In genomic region chr4:41707011-41707535, GRCm38 (mm10) we compare ENCODE assay signal across 9 mouse cellular contexts. TPM values are rescaled to one million over a fixed set of nuclear protein-coding genes. Genes with fewer than 3 reads are reported as not detected.
DNase-seq lines count a peak whose midpoint lies in the region; ATAC-seq and TF ChIP-seq lines count a peak whose summit lies in the region.
"Had no signal": no experiment of that assay in that cellular context is flagged by ENCODE, and none has a peak within 500 bp of the region (broad histone marks: within the 10 kb centered on the region; RNA-seq: fewer than 3 reads in every experiment).

No protein-coding gene starts in this region.

- no peaks in the 10 kb centered on the region for H3K9me3 ChIP-seq in embryonic facial prominence, embryonic 14.5 days (ENCODE audit: control insufficient read depth, low read length)
- no peaks in the 10 kb centered on the region for H3K9me3 ChIP-seq in heart, embryonic 15.5 days (replicated peaks)
- no peaks in the 10 kb centered on the region for H3K9me3 ChIP-seq in neural tube, embryonic 14.5 days (ENCODE audit: control insufficient read depth, low read length)

- 0 out of 2 replicates have a peak, but pooled peaks cover 8% of the 10 kb centered on the region for H3K36me3 ChIP-seq in embryonic facial prominence, embryonic 14.5 days (ENCODE audit: control insufficient read depth, insufficient read depth, low read length)
- peaks cover 5% of the 10 kb centered on the region; the same call in 1 of the 2 replicates for H3K36me3 ChIP-seq in heart, embryonic 15.5 days
- no peaks in the 10 kb centered on the region for H3K36me3 ChIP-seq in neural tube, embryonic 14.5 days (ENCODE audit: control insufficient read depth, insufficient read depth, low read length)

- ATAC-seq in embryonic facial prominence, embryonic 14.5 days (ENCODE audit: low read depth), result peak; percentile 81
- peak; percentile 53 for ATAC-seq in heart, embryonic 15.5 days (replicated peaks; ENCODE audit: insufficient number of reproducible peaks, insufficient read depth, low FRiP score, low read depth)
- peak; percentile 82 for ATAC-seq in neural tube, embryonic 14.5 days (ENCODE audit: low read depth)

- H3K27me3 ChIP-seq in embryonic facial prominence, embryonic 14.5 days (replicated peaks; ENCODE audit: control insufficient read depth, insufficient read depth, low read length), result 0 out of 2 replicates have a peak, but pooled peaks cover 6% of the 10 kb centered on the region
- H3K27me3 ChIP-seq in heart, embryonic 15.5 days, result peaks cover 29% of the 10 kb centered on the region
- no peaks in the 10 kb centered on the region for H3K27me3 ChIP-seq in neural tube, embryonic 14.5 days (ENCODE audit: control insufficient read depth, insufficient read depth, low read length)

- WGBS in bone marrow, adult 2 months, result 8% methylated on average over 13 of the region's 13 CpGs
- whole genome bisulfite sequencing in embryonic facial prominence, embryonic 14.5 days, result 5% methylated on average over 13 of the region's 13 CpGs
- WGBS in heart, embryonic 15.5 days, result 3% methylated on average over 13 of the region's 13 CpGs
- WGBS in neural tube, embryonic 14.5 days, result under 1% methylated on average over 13 of the region's 13 CpGs

- peak; percentile 97 for DNase-seq in ES-CJ7 (ENCODE audit: low read depth, low spot score)
- peak; percentile 87 for DNase-seq in embryonic facial prominence, embryonic 14.5 days (ENCODE audit: low spot score)
- peak; percentile 79 for DNase-seq in kidney, postnatal 10 days
- DNase-seq in lung, adult 18-20 months, result peak; percentile 73 to 76
- DNase-seq in thymus, postnatal 25 days, result peak; percentile 73

- H3K9ac ChIP-seq in embryonic facial prominence, embryonic 14.5 days (ENCODE audit: low read depth, low read length), result no peak overlapping the region
- no peak overlapping the region for H3K9ac ChIP-seq in heart, embryonic 15.5 days
- no peak overlapping the region for H3K9ac ChIP-seq in neural tube, embryonic 14.5 days (replicated peaks; ENCODE audit: low read depth, low read length)

- TF ChIP-seq POLR2A in bone marrow, adult 2 months (IDR thresholded peaks at IDR 0.05; ENCODE audit: borderline replicate concordance, control insufficient read depth, low read depth, low read length), result no peak

- TF ChIP-seq CTCF in bone marrow, adult 2 months (IDR thresholded peaks at IDR 0.05; ENCODE audit: control insufficient read depth, insufficient read depth, low read length), result peak; percentile 61

- no peak overlapping the region for H3K4me3 ChIP-seq in bone marrow, adult 2 months (replicated peaks; ENCODE audit: control insufficient read depth, low read depth, low read length)
- no peak overlapping the region for H3K4me3 ChIP-seq in embryonic facial prominence, embryonic 14.5 days (ENCODE audit: low read depth, low read length)
- no peak overlapping the region for H3K4me3 ChIP-seq in heart, embryonic 15.5 days
- H3K4me3 ChIP-seq in neural tube, embryonic 14.5 days (ENCODE audit: low read depth, low read length), result no peak overlapping the region

- H3K4me2 ChIP-seq in embryonic facial prominence, embryonic 14.5 days (ENCODE audit: low read depth, low read length), result peak overlapping the region; percentile 26
- H3K4me2 ChIP-seq in heart, embryonic 15.5 days, result peak overlapping the region; percentile 15; the same call in 1 of the 2 replicates
- H3K4me2 ChIP-seq in neural tube, embryonic 14.5 days (ENCODE audit: low read depth, low read length), result peak overlapping the region; percentile 19; the same call in 1 of the 2 replicates

- no peaks in the 10 kb centered on the region for H3K4me1 ChIP-seq in bone marrow, adult 2 months (ENCODE audit: control insufficient read depth, insufficient read depth, low read length)
- peaks cover 25% of the 10 kb centered on the region for H3K4me1 ChIP-seq in embryonic facial prominence, embryonic 14.5 days (ENCODE audit: control insufficient read depth, insufficient read depth, low read length)
- H3K4me1 ChIP-seq in heart, embryonic 15.5 days (replicated peaks), result peaks cover 20% of the 10 kb centered on the region
- H3K4me1 ChIP-seq in neural tube, embryonic 14.5 days (ENCODE audit: control insufficient read depth, insufficient read depth, low read length), result peaks cover 20% of the 10 kb centered on the region

- no peak overlapping the region for H3K27ac ChIP-seq in bone marrow, adult 2 months (ENCODE audit: control insufficient read depth, insufficient read depth, low read depth, low read length, poor library complexity)
- no peak overlapping the region for H3K27ac ChIP-seq in embryonic facial prominence, embryonic 14.5 days (replicated peaks; ENCODE audit: low read depth, low read length)
- H3K27ac ChIP-seq in heart, embryonic 15.5 days, result no peak overlapping the region
- H3K27ac ChIP-seq in neural tube, embryonic 14.5 days (ENCODE audit: low read depth, low read length), result peak overlapping the region; percentile 60
- H3K27ac ChIP-seq: macrophage had no signal

RNA-seq across cellular contexts. Expression of gene Rpp25l, which starts 6.3 kb away (rescaled TPM):
- polyA plus RNA-seq in bone marrow, adult 2 months (2011; ENCODE audit: insufficient read depth, insufficient read length, low replicate concordance, missing spikeins), result 30.1 and 37.2 TPM in 2 replicates
- polyA plus RNA-seq in embryonic facial prominence, embryonic 14.5 days (2014; fragmentation: Nextera tagmentation; extraction: Ambion mirVana), result 67.4 and 68.7 TPM in 2 replicates
- 42.7 and 47.4 TPM in 2 replicates for polyA plus RNA-seq in heart, embryonic 15.5 days (2015; fragmentation: Nextera tagmentation; extraction: Ambion mirVana)
- 61.3 and 65.5 TPM in 2 replicates for polyA plus RNA-seq in neural tube, embryonic 14.5 days (2014; fragmentation: Nextera tagmentation; extraction: Ambion mirVana)

RNA-seq across cellular contexts. Expression of gene Il11ra1, which starts 7.3 kb away (rescaled TPM):
- 77.3 and 83.6 TPM in 2 replicates for polyA plus RNA-seq in bone marrow, adult 2 months (2011; ENCODE audit: insufficient read depth, insufficient read length, low replicate concordance, missing spikeins)
- polyA plus RNA-seq in embryonic facial prominence, embryonic 14.5 days (2014; fragmentation: Nextera tagmentation; extraction: Ambion mirVana), result 317 and 362 TPM in 2 replicates
- 130 and 164 TPM in 2 replicates for polyA plus RNA-seq in heart, embryonic 15.5 days (2015; fragmentation: Nextera tagmentation; extraction: Ambion mirVana)
- 26.2 and 47.2 TPM in 2 replicates for polyA plus RNA-seq in neural tube, embryonic 14.5 days (2014; fragmentation: Nextera tagmentation; extraction: Ambion mirVana)

RNA-seq across cellular contexts. Expression of gene Cntfr, which starts 10.2 kb away (rescaled TPM):
- not detected in 2 replicates for polyA plus RNA-seq in bone marrow, adult 2 months (2011; ENCODE audit: insufficient read depth, insufficient read length, low replicate concordance, missing spikeins)
- polyA plus RNA-seq in embryonic facial prominence, embryonic 14.5 days (2014; fragmentation: Nextera tagmentation; extraction: Ambion mirVana), result 12.8 and 13.0 TPM in 2 replicates
- 2.0 and 3.9 TPM in 2 replicates for polyA plus RNA-seq in heart, embryonic 15.5 days (2015; fragmentation: Nextera tagmentation; extraction: Ambion mirVana)
- polyA plus RNA-seq in neural tube, embryonic 14.5 days (2014; fragmentation: Nextera tagmentation; extraction: Ambion mirVana), result 15.6 and 19.9 TPM in 2 replicates
- polyA plus RNA-seq: macrophage had no signal

RNA-seq across cellular contexts. Expression of gene Dctn3, which starts 15.9 kb away (rescaled TPM):
- polyA plus RNA-seq in bone marrow, adult 2 months (2011; ENCODE audit: insufficient read depth, insufficient read length, low replicate concordance, missing spikeins), result 24.0 and 48.2 TPM in 2 replicates
- polyA plus RNA-seq in embryonic facial prominence, embryonic 14.5 days (2014; fragmentation: Nextera tagmentation; extraction: Ambion mirVana), result 112 and 117 TPM in 2 replicates
- 122 and 125 TPM in 2 replicates for polyA plus RNA-seq in heart, embryonic 15.5 days (2015; fragmentation: Nextera tagmentation; extraction: Ambion mirVana)
- 259 and 281 TPM in 2 replicates for polyA plus RNA-seq in neural tube, embryonic 14.5 days (2014; fragmentation: Nextera tagmentation; extraction: Ambion mirVana)

RNA-seq across cellular contexts. Expression of gene Arid3c, which starts 23.9 kb away (rescaled TPM):
- not detected in 2 replicates for polyA plus RNA-seq in bone marrow, adult 2 months (2011; ENCODE audit: insufficient read depth, insufficient read length, low replicate concordance, missing spikeins)
- 0.12 and 0.15 TPM in 2 replicates for polyA plus RNA-seq in embryonic facial prominence, embryonic 14.5 days (2014; fragmentation: Nextera tagmentation; extraction: Ambion mirVana)
- polyA plus RNA-seq in heart, embryonic 15.5 days (2015; fragmentation: Nextera tagmentation; extraction: Ambion mirVana), result not detected in 2 replicates
- polyA plus RNA-seq in neural tube, embryonic 14.5 days (2014; fragmentation: Nextera tagmentation; extraction: Ambion mirVana), result 1.4 and 1.8 TPM in 2 replicates
- polyA plus RNA-seq: macrophage had no signal
